Mouse (Mus musculus): ENCODE results near the gene Ano4.

DNA sequence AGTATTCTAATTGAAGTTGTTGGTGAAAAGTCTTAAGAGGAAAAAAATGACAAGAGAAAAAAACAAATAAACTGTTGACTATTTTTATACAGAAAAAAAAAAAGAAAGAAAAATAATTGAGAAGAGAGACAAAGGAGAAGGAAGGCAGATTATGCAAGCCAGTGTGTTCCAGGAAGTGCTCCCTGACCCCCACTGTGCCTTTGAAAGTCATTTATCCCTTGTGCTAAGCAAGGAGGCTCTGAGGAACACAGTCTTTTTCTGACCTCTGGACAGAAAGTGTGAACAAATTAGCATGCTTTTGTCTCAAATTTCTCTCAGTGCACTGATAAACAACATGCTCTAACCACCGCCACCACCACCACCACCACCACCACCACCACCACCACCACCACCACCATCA lies 14.3 kb downstream of the Ano4 start:
- TF ChIP-seq CTCF (IDR thresholded peaks at IDR 0.05; ENCODE audit: low read depth, low read length) (no peak), POLR2A (IDR thresholded peaks at IDR 0.05; ENCODE audit: extremely low read depth, insufficient read depth, low read length) (no peak)
